Mouse (Mus musculus): ENCODE results near the gene Zscan26.
A peak's percentile ranks its signal among the peaks of the same experiment; 100 is the strongest.

DNA sequence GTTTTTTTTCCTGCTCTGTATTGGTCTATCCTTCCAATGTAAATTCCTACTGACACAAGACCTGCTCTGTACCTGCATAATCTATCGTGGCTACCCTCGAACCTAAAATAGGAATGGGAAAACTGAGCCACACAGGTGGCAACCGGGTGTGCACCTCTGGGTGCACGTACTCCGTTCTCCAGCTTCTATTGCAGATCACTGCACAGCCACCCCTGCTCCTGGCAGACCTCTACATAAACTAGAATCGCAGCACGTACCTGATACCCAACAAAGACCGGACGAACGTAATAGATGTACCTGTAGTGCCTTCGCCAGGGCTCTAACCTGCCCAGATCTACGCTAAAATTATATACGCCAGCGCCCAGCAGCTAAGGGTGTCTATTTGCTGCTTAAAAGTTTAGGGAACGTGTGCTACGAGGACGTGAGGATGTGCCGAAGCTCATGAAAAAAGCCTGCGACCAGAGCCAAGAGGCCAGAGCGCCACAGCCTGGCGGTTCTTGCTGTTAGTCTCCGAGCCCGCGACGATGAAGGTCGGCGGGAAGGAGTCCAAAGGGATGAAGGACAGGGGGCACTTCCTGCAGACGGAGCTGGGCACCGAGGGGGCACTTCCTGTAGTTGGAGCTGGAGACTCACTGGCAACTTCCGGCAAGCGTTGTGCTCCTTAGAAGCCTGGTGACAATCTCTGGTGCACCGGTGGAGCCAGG lies 12.9 kb downstream of the Zscan26 start, which contains the start of gene Pgbd1:
- TF ChIP-seq CTCF (IDR thresholded peaks at IDR 0.05): peak; percentile 52
- 0 out of 2 replicates have a peak, but pooled peaks have one; percentile 33 for TF ChIP-seq POLR2A (IDR thresholded peaks at IDR 0.05; ENCODE audit: insufficient read depth, low read depth, low read length)
